Mouse (Mus musculus) embryonic facial prominence, embryonic 14.5 days (tissue): Measurements from ENCODE around the gene Hoxb6. TPM values are rescaled to one million over a fixed set of nuclear protein-coding genes. Genes with fewer than 3 reads are reported as not detected.
A peak's percentile ranks its signal among the peaks of the same experiment; 100 is the strongest.

Experiments used
- ATAC-seq: fragments of 200-750 bp; cut with Nextera tagmentation; 2 replicates; pipeline ENCODE4 v1.8.0; 2017; ENCODE audit warnings: low read depth, moderate number of reproducible peaks, moderate TSS enrichment
- DNase-seq: peaks from one replicate; pipeline ENCODE4 v3.0.0-alpha.2; 2015; ENCODE audit warnings: low spot score
- H3K27ac ChIP-seq: fragments of 300-500 bp; sonication (generic); replicated peaks from 2 replicates; pipeline ENCODE4 v1.5.1; 2014; ENCODE audit warnings: low read depth, mild to moderate bottlenecking, low read length, moderate library complexity
- H3K27me3 ChIP-seq: fragments of 300-500 bp; sonication (generic); replicated peaks from 2 replicates; pipeline ENCODE4 v1.6.1; 2014; ENCODE audit warnings: low read length; ENCODE audit not compliant: control insufficient read depth, insufficient read depth
- H3K36me3 ChIP-seq: fragments of 300-500 bp; sonication (generic); 2 replicates; pipeline ENCODE4 v1.6.1; 2014; ENCODE audit warnings: low read length, mixed read lengths; ENCODE audit not compliant: control insufficient read depth, insufficient read depth
- H3K4me1 ChIP-seq: fragments of 300-500 bp; sonication (generic); 2 replicates; pipeline ENCODE4 v1.6.1; 2014; ENCODE audit warnings: antibody characterized with exemption, low read length; ENCODE audit not compliant: control insufficient read depth, insufficient read depth
- H3K4me2 ChIP-seq: fragments of 300-500 bp; sonication (generic); 2 replicates; pipeline ENCODE4 v1.6.1; 2014; ENCODE audit warnings: low read depth, mild to moderate bottlenecking, low read length, moderate library complexity, mixed read lengths
- H3K4me3 ChIP-seq: fragments of 300-500 bp; sonication (generic); 2 replicates; pipeline ENCODE4 v1.5.1; 2014; ENCODE audit warnings: low read depth, mild to moderate bottlenecking, low read length
- H3K9ac ChIP-seq: fragments of 300-500 bp; sonication (generic); 2 replicates; pipeline ENCODE4 v1.6.1; 2014; ENCODE audit warnings: low read depth, mild to moderate bottlenecking, low read length, moderate library complexity, mixed read lengths
- H3K9me3 ChIP-seq: fragments of 300-500 bp; sonication (generic); 2 replicates; pipeline ENCODE4 v1.6.1; 2016; ENCODE audit warnings: low read length; ENCODE audit not compliant: control insufficient read depth
- WGBS: fragments of 180-500 bp; shearing (Covaris S2); extraction: QIAGEN DNeasy Blood & Tissue Kit; methylation state at CpG from one replicate; pipeline ENCODE4 v1.1.7; 2014; 5-methylcytosine and 5-hydroxymethylcytosine counted together
- polyA plus RNA-seq: library from polyadenylated mRNA; unstranded; fragments of >200 nt; fragmentation: Nextera tagmentation; extraction: Ambion mirVana; gene quantifications from 2 replicates; pipeline ENCODE4 v1.2.1, GENCODE M21; 2014

Hoxb6 gene
- polyA plus RNA-seq, 1 experiment from 2014 or later = 0.22 TPM

GRCm38 (mm10) chr11:96332105-96332504 is 39.8 kb downstream of the Hoxb6 start:
- H3K9me3 ChIP-seq = no peaks in the 10 kb centered on the region
- no peak overlapping the region for H3K27ac ChIP-seq
- ATAC-seq (no peak), DNase-seq (no peak)
- H3K36me3 ChIP-seq = no peaks in the 10 kb centered on the region
- peaks cover 100% of the 10 kb centered on the region for H3K27me3 ChIP-seq
- H3K4me2 ChIP-seq = peak overlapping the region; percentile 37; the same call in 1 of the 2 replicates
- no peaks in the 10 kb centered on the region for H3K4me1 ChIP-seq
- H3K9ac ChIP-seq = no peak overlapping the region
- H3K4me3 ChIP-seq = 0 out of 2 replicates have a peak overlapping the region, but pooled peaks have one; percentile 3
- WGBS = under 1% methylated on average over 8 of the region's 8 CpGs

GRCm38 (mm10) chr11:96332618-96333032 is 40.3 kb downstream of the Hoxb6 start:
- under 1% methylated on average over 24 of the region's 35 CpGs for WGBS
- H3K4me1 ChIP-seq = no peaks in the 10 kb centered on the region
- ATAC-seq = no peak
- peak overlapping the region; percentile 23 for H3K4me3 ChIP-seq
- H3K9ac ChIP-seq = peak overlapping the region; percentile 42; the same call in 1 of the 2 replicates
- H3K9me3 ChIP-seq = no peaks in the 10 kb centered on the region
- H3K27ac ChIP-seq = no peak overlapping the region; the same call in 1 of the 2 replicates
- no peaks in the 10 kb centered on the region for H3K36me3 ChIP-seq
- peaks cover 100% of the 10 kb centered on the region for H3K27me3 ChIP-seq
- no peak for DNase-seq
- peak overlapping the region; percentile 37; the same call in 1 of the 2 replicates for H3K4me2 ChIP-seq

GRCm38 (mm10) chr11:96333241-96334001 is 41.1 kb downstream of the Hoxb6 start:
- peak overlapping the region; percentile 37; the same call in 1 of the 2 replicates for H3K4me2 ChIP-seq
- peak overlapping the region; percentile 42; the same call in 1 of the 2 replicates for H3K9ac ChIP-seq
- WGBS = 3% methylated on average over 17 of the region's 17 CpGs
- H3K4me3 ChIP-seq = peak overlapping the region; percentile 23
- no peaks in the 10 kb centered on the region for H3K4me1 ChIP-seq
- DNase-seq (no peak), ATAC-seq (no peak)
- no peaks in the 10 kb centered on the region for H3K36me3 ChIP-seq
- peaks cover 100% of the 10 kb centered on the region for H3K27me3 ChIP-seq
- H3K27ac ChIP-seq = no peak overlapping the region; the same call in 1 of the 2 replicates
- H3K9me3 ChIP-seq = no peaks in the 10 kb centered on the region

GRCm38 (mm10) chr11:96334002-96334364 is 41.7 kb downstream of the Hoxb6 start:
- H3K4me3 ChIP-seq = peak overlapping the region; percentile 23; the same call in 1 of the 2 replicates
- no peaks in the 10 kb centered on the region for H3K9me3 ChIP-seq
- peaks cover 100% of the 10 kb centered on the region for H3K27me3 ChIP-seq
- H3K9ac ChIP-seq = no peak overlapping the region
- ATAC-seq (no peak), DNase-seq (no peak)
- peak overlapping the region; percentile 21; the same call in 1 of the 2 replicates for H3K4me2 ChIP-seq
- no peak overlapping the region; the same call in 1 of the 2 replicates for H3K27ac ChIP-seq
- H3K4me1 ChIP-seq = no peaks in the 10 kb centered on the region
- WGBS = 0% methylated on average over 2 of the region's 2 CpGs
- H3K36me3 ChIP-seq = no peaks in the 10 kb centered on the region

- Histone ChIP-seq H3K4me3 (no peak overlapping the region), H3K4me1 (no peaks in the 10 kb centered on the region), H3K9ac (no peak overlapping the region), H3K27ac (no peak overlapping the region), H3K9me3 (no peaks in the 10 kb centered on the region), H3K36me3 (no peaks in the 10 kb centered on the region), H3K27me3 (peaks cover 100% of the 10 kb centered on the region), H3K4me2 (peak overlapping the region; percentile 10; the same call in 1 of the 2 replicates)
- WGBS = 25% methylated on average over 3 of the region's 3 CpGs
- DNase-seq (no peak), ATAC-seq (no peak)
Observed at GRCm38 (mm10) chr11:96334998-96335397, 42.7 kb downstream of the Hoxb6 start.

GRCm38 (mm10) chr11:96336597-96336996 is 44.3 kb downstream of the Hoxb6 start:
- H3K27ac ChIP-seq = no peak overlapping the region
- 11% methylated on average over 2 of the region's 2 CpGs for WGBS
- peaks cover 99% of the 10 kb centered on the region for H3K27me3 ChIP-seq
- H3K4me1 ChIP-seq = no peaks in the 10 kb centered on the region
- no peaks in the 10 kb centered on the region for H3K9me3 ChIP-seq
- ATAC-seq = no peak
- H3K36me3 ChIP-seq = no peaks in the 10 kb centered on the region
- H3K9ac ChIP-seq = no peak overlapping the region
- DNase-seq = no peak
- no peak overlapping the region for H3K4me2 ChIP-seq
- no peak overlapping the region for H3K4me3 ChIP-seq

GRCm38 (mm10) chr11:96337026-96337425 is 44.8 kb downstream of the Hoxb6 start:
- Histone ChIP-seq H3K9me3 (no peaks in the 10 kb centered on the region), H3K36me3 (no peaks in the 10 kb centered on the region), H3K9ac (no peak overlapping the region), H3K4me2 (no peak overlapping the region), H3K27me3 (peaks cover 99% of the 10 kb centered on the region), H3K27ac (no peak overlapping the region), H3K4me3 (no peak overlapping the region), H3K4me1 (no peaks in the 10 kb centered on the region)
- no peak for ATAC-seq
- no peak for DNase-seq
- WGBS = 3% methylated on average over 6 of the region's 6 CpGs

GRCm38 (mm10) chr11:96338957-96339855 is 46.9 kb downstream of the Hoxb6 start:
- Histone ChIP-seq H3K4me1 (no peaks in the 10 kb centered on the region), H3K9ac (no peak overlapping the region), H3K27ac (no peak overlapping the region), H3K27me3 (peaks cover 99% of the 10 kb centered on the region), H3K9me3 (no peaks in the 10 kb centered on the region), H3K4me3 (no peak overlapping the region), H3K4me2 (no peak overlapping the region), H3K36me3 (no peaks in the 10 kb centered on the region)
- no peak for DNase-seq
- 20% methylated on average over 7 of the region's 7 CpGs for WGBS
- ATAC-seq = no peak
